Mouse (Mus musculus): ENCODE results near the gene Dkkl1. TPM values are rescaled to one million over a fixed set of nuclear protein-coding genes. Genes with fewer than 3 reads are reported as not detected.

The Dkkl1 gene
- polyA plus RNA-seq, 1 experiment from 2014 or later, result 8.5 TPM

- WGBS, result 85% methylated on average over 2 of the region's 2 CpGs
- Histone ChIP-seq H3K27ac (replicated peaks; ENCODE audit: low read depth, low read length) (no peak overlapping the region), H3K36me3 (ENCODE audit: control insufficient read depth, insufficient read depth, low read length) (peaks cover 94% of the 10 kb centered on the region), H3K4me3 (ENCODE audit: low read depth, low read length) (no peak overlapping the region), H3K27me3 (replicated peaks; ENCODE audit: control insufficient read depth, insufficient read depth, low read length) (no peaks in the 10 kb centered on the region), H3K9me3 (ENCODE audit: control insufficient read depth, low read length) (no peaks in the 10 kb centered on the region), H3K4me2 (ENCODE audit: low read depth, low read length) (no peak overlapping the region), H3K9ac (ENCODE audit: low read depth, low read length) (no peak overlapping the region), H3K4me1 (ENCODE audit: control insufficient read depth, insufficient read depth, low read length) (peaks cover 8% of the 10 kb centered on the region)
- ATAC-seq (ENCODE audit: low read depth), result no peak
- no peak for DNase-seq (ENCODE audit: low spot score)
Measured at GRCm38 (mm10) chr7:45221680-45222079, 9.7 kb upstream of the Dkkl1 start.

DNA sequence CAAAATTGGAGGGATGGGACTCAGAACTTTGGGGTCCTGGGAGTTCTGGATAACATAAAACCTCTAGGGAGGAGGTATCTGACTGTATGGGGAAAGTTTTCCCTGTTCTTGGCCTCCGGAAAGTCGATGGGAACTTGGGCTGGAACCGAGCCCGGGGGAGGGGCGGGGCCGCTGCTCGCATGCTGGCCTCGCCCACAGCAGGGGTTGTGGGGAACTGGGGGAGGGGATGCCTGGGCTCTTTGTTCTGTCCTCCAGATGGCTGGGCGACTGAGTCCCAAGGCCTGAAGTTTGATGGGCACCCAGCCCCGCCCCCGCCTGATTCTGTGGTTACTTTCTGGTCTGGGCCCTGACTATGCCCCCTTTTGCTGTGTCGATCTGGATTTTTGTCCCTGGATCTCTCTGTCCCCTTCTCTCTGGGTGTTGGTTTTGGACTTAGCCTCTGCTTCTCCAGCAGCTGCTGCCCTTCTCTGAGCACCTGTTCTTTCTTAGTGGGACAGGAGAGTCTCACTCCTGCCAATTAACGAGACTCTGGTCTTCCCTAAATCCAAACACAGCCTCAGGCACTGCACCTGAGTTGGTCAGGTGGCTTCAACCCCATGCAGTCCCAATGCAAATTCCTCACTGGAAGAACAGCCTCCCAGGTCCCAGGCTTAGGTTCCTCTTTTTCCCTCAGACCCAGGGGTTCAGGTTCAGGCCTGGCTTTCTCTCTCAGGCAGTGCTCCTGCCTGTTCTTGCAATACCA is 4.7 kb upstream of the Dkkl1 start:
- 0% methylated on average over 10 of the region's 13 CpGs for WGBS

GRCm38 (mm10) chr7:45215673-45216441 is 3.9 kb upstream of the Dkkl1 start, which contains the start of gene Tead2:
Gene Tead2 (plus strand): TSS chr7:45215753.
- H3K27ac ChIP-seq (replicated peaks; ENCODE audit: low read depth, low read length), result peak within 1 kb of the TSS; percentile 98
- peak within 1 kb of the TSS; percentile 98 for H3K9ac ChIP-seq (ENCODE audit: low read depth, low read length)
- peaks cover 12% of the 10 kb centered on the region for H3K4me1 ChIP-seq (ENCODE audit: control insufficient read depth, insufficient read depth, low read length)
- peak within 1 kb of the TSS; percentile 92 for H3K4me2 ChIP-seq (ENCODE audit: low read depth, low read length)
- H3K36me3 ChIP-seq (ENCODE audit: control insufficient read depth, insufficient read depth, low read length), result peaks cover 38% of the 10 kb centered on the region
- H3K4me3 ChIP-seq (ENCODE audit: low read depth, low read length), result peak within 1 kb of the TSS; percentile 94
- peak; percentile 81 for DNase-seq (ENCODE audit: low spot score)
- no peaks in the 10 kb centered on the region for H3K9me3 ChIP-seq (ENCODE audit: control insufficient read depth, low read length)
- peaks cover 16% of the 10 kb centered on the region for H3K27me3 ChIP-seq (replicated peaks; ENCODE audit: control insufficient read depth, insufficient read depth, low read length)
- WGBS, result 0% methylated on average over 41 of the region's 55 CpGs
- peak; percentile 60 for ATAC-seq (ENCODE audit: low read depth)

More for the DNA sequence above, 4.7 kb upstream of the Dkkl1 start:
- peaks cover 9% of the 10 kb centered on the region for H3K27me3 ChIP-seq (replicated peaks; ENCODE audit: control insufficient read depth, insufficient read depth, low read length)
- DNase-seq (ENCODE audit: low spot score) (peak; percentile 96), ATAC-seq (ENCODE audit: low read depth) (peak; percentile 86)
- no peaks in the 10 kb centered on the region for H3K9me3 ChIP-seq (ENCODE audit: control insufficient read depth, low read length)
- H3K36me3 ChIP-seq (ENCODE audit: control insufficient read depth, insufficient read depth, low read length), result peaks cover 45% of the 10 kb centered on the region
- peaks cover 12% of the 10 kb centered on the region for H3K4me1 ChIP-seq (ENCODE audit: control insufficient read depth, insufficient read depth, low read length)
- peak overlapping the region; percentile 98 for H3K9ac ChIP-seq (ENCODE audit: low read depth, low read length)
- peak overlapping the region; percentile 94 for H3K4me3 ChIP-seq (ENCODE audit: low read depth, low read length)
- peak overlapping the region; percentile 92 for H3K4me2 ChIP-seq (ENCODE audit: low read depth, low read length)
- peak overlapping the region; percentile 98 for H3K27ac ChIP-seq (replicated peaks; ENCODE audit: low read depth, low read length)

- 62% methylated on average over 5 of the region's 5 CpGs for WGBS
- DNase-seq (ENCODE audit: low spot score), result no peak
- ATAC-seq (ENCODE audit: low read depth), result no peak
- H3K27me3 ChIP-seq (replicated peaks; ENCODE audit: control insufficient read depth, insufficient read depth, low read length), result peaks cover 21% of the 10 kb centered on the region
- no peak overlapping the region for H3K4me3 ChIP-seq (ENCODE audit: low read depth, low read length)
- H3K9me3 ChIP-seq (ENCODE audit: control insufficient read depth, low read length), result no peaks in the 10 kb centered on the region
- H3K4me2 ChIP-seq (ENCODE audit: low read depth, low read length), result no peak overlapping the region
- H3K36me3 ChIP-seq (ENCODE audit: control insufficient read depth, insufficient read depth, low read length), result peaks cover 16% of the 10 kb centered on the region
- peaks cover 12% of the 10 kb centered on the region for H3K4me1 ChIP-seq (ENCODE audit: control insufficient read depth, insufficient read depth, low read length)
- H3K27ac ChIP-seq (replicated peaks; ENCODE audit: low read depth, low read length), result no peak overlapping the region
- H3K9ac ChIP-seq (ENCODE audit: low read depth, low read length), result no peak overlapping the region
Measured at GRCm38 (mm10) chr7:45213708-45214107, 1.8 kb upstream of the Dkkl1 start.

GRCm38 (mm10) chr7:45212356-45212755 is 409 bp upstream of the Dkkl1 start:
- ATAC-seq (ENCODE audit: low read depth), result no peak
- WGBS, result 73% methylated on average over 7 of the region's 7 CpGs

DNA sequence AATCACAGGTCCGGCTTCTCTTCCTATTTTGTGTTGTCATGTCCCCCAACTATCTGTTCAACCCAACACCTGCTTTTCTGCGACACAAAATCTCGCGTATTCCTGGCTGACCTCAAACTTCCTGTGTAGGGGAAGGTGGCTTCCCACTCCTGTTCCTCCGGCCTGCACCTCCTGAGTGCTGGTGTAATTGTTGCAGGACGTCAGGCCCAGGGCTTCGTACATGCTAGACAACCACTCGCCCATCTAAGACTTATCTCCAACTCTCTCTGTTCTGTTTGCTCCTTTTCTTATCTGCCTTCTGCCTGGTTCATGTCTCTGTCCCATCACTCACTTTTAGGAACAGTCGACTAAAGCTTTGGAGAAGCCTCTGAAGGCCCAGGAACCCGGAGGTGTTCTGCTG is 877 bp downstream of the Dkkl1 start:
- Histone ChIP-seq H3K27me3 (replicated peaks; ENCODE audit: control insufficient read depth, insufficient read depth, low read length) (peaks cover 21% of the 10 kb centered on the region), H3K4me2 (ENCODE audit: low read depth, low read length) (no peak overlapping the region), H3K4me3 (ENCODE audit: low read depth, low read length) (no peak overlapping the region), H3K4me1 (ENCODE audit: control insufficient read depth, insufficient read depth, low read length) (peaks cover 4% of the 10 kb centered on the region; the same call in 1 of the 2 replicates), H3K27ac (replicated peaks; ENCODE audit: low read depth, low read length) (no peak overlapping the region), H3K9me3 (ENCODE audit: control insufficient read depth, low read length) (0 out of 2 replicates have a peak, but pooled peaks cover 3% of the 10 kb centered on the region), H3K9ac (ENCODE audit: low read depth, low read length) (no peak overlapping the region), H3K36me3 (ENCODE audit: control insufficient read depth, insufficient read depth, low read length) (no peaks in the 10 kb centered on the region)
- ATAC-seq (ENCODE audit: low read depth) (no peak), DNase-seq (ENCODE audit: low spot score) (no peak)
- 73% methylated on average over 10 of the region's 10 CpGs for WGBS

More at GRCm38 (mm10) chr7:45212356-45212755, 409 bp upstream of the Dkkl1 start:
- Histone ChIP-seq H3K4me1 (ENCODE audit: control insufficient read depth, insufficient read depth, low read length) (peaks cover 10% of the 10 kb centered on the region), H3K4me2 (ENCODE audit: low read depth, low read length) (0 out of 2 replicates have a peak overlapping the region, but pooled peaks have one; percentile 35), H3K9ac (ENCODE audit: low read depth, low read length) (no peak overlapping the region), H3K27me3 (replicated peaks; ENCODE audit: control insufficient read depth, insufficient read depth, low read length) (peaks cover 21% of the 10 kb centered on the region), H3K9me3 (ENCODE audit: control insufficient read depth, low read length) (0 out of 2 replicates have a peak, but pooled peaks cover 3% of the 10 kb centered on the region), H3K4me3 (ENCODE audit: low read depth, low read length) (no peak overlapping the region), H3K27ac (replicated peaks; ENCODE audit: low read depth, low read length) (no peak overlapping the region), H3K36me3 (ENCODE audit: control insufficient read depth, insufficient read depth, low read length) (peaks cover 3% of the 10 kb centered on the region; the same call in 1 of the 2 replicates)
- DNase-seq (ENCODE audit: low spot score), result no peak

- WGBS, result 77% methylated on average over 6 of the region's 6 CpGs
- peaks cover 21% of the 10 kb centered on the region for H3K27me3 ChIP-seq (replicated peaks; ENCODE audit: control insufficient read depth, insufficient read depth, low read length)
- no peak for DNase-seq (ENCODE audit: low spot score)
Measured at GRCm38 (mm10) chr7:45208260-45208659, 3.7 kb downstream of the Dkkl1 start.

GRCm38 (mm10) chr7:45204380-45205143 is 7.4 kb downstream of the Dkkl1 start, which contains the start of gene Ccdc155:
Gene Ccdc155 (minus strand): TSS chr7:45204892.
- WGBS, result 9% methylated on average over 44 of the region's 44 CpGs
- H3K9me3 ChIP-seq (ENCODE audit: control insufficient read depth, low read length), result 0 out of 2 replicates have a peak, but pooled peaks cover 3% of the 10 kb centered on the region
- no peaks in the 10 kb centered on the region for H3K36me3 ChIP-seq (ENCODE audit: control insufficient read depth, insufficient read depth, low read length)
- H3K4me3 ChIP-seq (ENCODE audit: low read depth, low read length), result peak within 1 kb of the TSS; percentile 43
- peak; percentile 99 for ATAC-seq (ENCODE audit: low read depth)
- peak; percentile 100 for DNase-seq (ENCODE audit: low spot score)
- no peak within 1 kb of the TSS for H3K27ac ChIP-seq (replicated peaks; ENCODE audit: low read depth, low read length)
- H3K4me2 ChIP-seq (ENCODE audit: low read depth, low read length), result peak within 1 kb of the TSS; percentile 57
- H3K9ac ChIP-seq (ENCODE audit: low read depth, low read length), result peak within 1 kb of the TSS; percentile 55
- no peaks in the 10 kb centered on the region for H3K27me3 ChIP-seq (replicated peaks; ENCODE audit: control insufficient read depth, insufficient read depth, low read length)
- no peaks in the 10 kb centered on the region for H3K4me1 ChIP-seq (ENCODE audit: control insufficient read depth, insufficient read depth, low read length)

More at GRCm38 (mm10) chr7:45208260-45208659, 3.7 kb downstream of the Dkkl1 start:
- H3K4me2 ChIP-seq (ENCODE audit: low read depth, low read length), result no peak overlapping the region
- H3K9me3 ChIP-seq (ENCODE audit: control insufficient read depth, low read length), result 0 out of 2 replicates have a peak, but pooled peaks cover 3% of the 10 kb centered on the region
- H3K4me3 ChIP-seq (ENCODE audit: low read depth, low read length), result no peak overlapping the region
- no peak for ATAC-seq (ENCODE audit: low read depth)
- H3K4me1 ChIP-seq (ENCODE audit: control insufficient read depth, insufficient read depth, low read length), result no peaks in the 10 kb centered on the region
- H3K27ac ChIP-seq (replicated peaks; ENCODE audit: low read depth, low read length), result no peak overlapping the region
- no peaks in the 10 kb centered on the region for H3K36me3 ChIP-seq (ENCODE audit: control insufficient read depth, insufficient read depth, low read length)
- H3K9ac ChIP-seq (ENCODE audit: low read depth, low read length), result no peak overlapping the region

Data from embryonic facial prominence, embryonic 14.5 days (tissue).